Mouse (Mus musculus) lung, adult 2 months (tissue): ENCODE data around the gene Myef2.

Experiments
- CTCF ChIP-seq: fragments of 200-500 bp; IDR thresholded peaks from 2 replicates; pipeline ENCODE4 v1.5.1; 2011; ENCODE audit warnings: mild to moderate bottlenecking, low read length, control low read depth; ENCODE audit not compliant: insufficient read depth
- POLR2A ChIP-seq: fragments of 200-500 bp; IDR thresholded peaks from 2 replicates; pipeline ENCODE4 v1.6.1; 2011; ENCODE audit warnings: low read depth, mild to moderate bottlenecking, control low read depth, low read length, borderline replicate concordance; ENCODE audit errors: extremely low read depth

GRCm38 (mm10) chr2:125122288-125122623, 1.2 kb downstream of the Myef2 start:
- no peak for TF ChIP-seq CTCF
- no peak for TF ChIP-seq POLR2A
